Mouse (Mus musculus): ENCODE data around the gene Micall1.

Gene Micall1

GRCm38 (mm10) chr15:79108421-79109320 lies at the start of gene Micall1:
Gene Micall1 (plus strand): TSS chr15:79108898.
- DNase-seq, result peak; percentile 56

GRCm38 (mm10) chr15:79060887-79061565 lies 47.7 kb upstream of the Micall1 start:
- no peak for DNase-seq

DNA sequence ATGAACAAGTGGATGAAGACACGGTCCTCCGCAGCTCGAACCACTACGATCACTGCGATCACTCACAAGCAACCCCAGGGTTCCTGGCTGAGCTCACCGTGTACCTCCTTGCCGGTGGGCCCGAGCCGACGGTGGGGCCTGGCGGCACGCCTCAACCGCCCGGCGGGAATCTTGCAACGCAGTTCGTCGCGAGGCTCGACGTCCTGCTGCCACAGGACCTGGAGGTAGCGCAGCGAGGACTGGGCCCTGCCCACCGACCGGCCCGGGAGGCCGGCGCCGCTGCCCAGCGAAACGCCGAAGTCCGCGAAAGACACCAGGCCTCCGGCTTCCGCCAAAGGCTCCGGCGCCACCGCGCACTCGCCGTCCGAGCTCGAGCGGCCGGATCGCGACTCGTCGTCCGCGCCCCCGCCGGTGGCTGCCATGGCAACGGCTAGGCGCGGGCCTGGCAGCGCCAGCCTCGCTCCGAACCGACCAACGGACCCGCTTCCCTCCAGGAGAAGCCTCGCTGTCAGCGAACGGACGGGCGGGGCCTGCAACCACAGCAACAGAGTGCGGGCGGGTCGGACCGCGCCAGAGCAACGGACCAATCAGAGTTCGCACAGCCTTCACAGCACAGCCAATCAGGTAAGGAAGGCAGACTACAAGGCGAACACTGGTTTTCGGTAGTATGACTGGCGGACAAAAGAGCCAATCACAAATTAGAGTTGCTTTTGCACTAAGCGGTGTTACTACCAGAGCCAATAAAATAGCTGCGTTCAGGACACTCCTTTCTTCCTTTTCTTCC lies 46.1 kb upstream of the Micall1 start, which contains the start of gene Ankrd54:
TSS of gene Ankrd54 (minus strand) at position 518 of the 784 bp plus-strand sequence.
- DNase-seq, result peak; percentile 98

- DNase-seq, result no peak
These were observed 45.4 kb upstream of the Micall1 start for GRCm38 (mm10) chr15:79063160-79063740.

- DNase-seq, result no peak
These were observed 43.5 kb upstream of the Micall1 start for GRCm38 (mm10) chr15:79065086-79065770.

GRCm38 (mm10) chr15:79066276-79066675 lies 42.4 kb upstream of the Micall1 start:
- DNase-seq, result no peak

- no peak for DNase-seq
These were observed 41.1 kb upstream of the Micall1 start for GRCm38 (mm10) chr15:79067631-79068030.

DNA sequence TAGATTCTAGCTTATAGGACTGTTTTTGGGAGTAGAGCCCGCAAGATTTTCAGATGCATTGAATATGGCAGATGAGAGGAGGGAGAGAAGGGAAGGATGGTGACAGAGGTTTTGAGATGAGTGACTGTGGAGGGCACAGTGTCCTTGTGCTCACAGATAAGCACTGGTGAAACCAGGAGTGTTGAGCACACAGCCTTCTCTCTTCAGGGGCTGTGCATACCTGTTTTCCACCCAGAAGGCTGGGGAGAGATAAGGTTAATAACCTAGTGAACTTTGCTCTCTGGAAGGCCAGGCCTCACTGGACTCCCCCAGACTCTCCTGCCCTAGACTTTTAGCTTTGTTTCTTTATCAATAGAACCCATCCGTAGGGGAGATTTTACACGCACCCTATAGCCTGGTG lies 40.3 kb upstream of the Micall1 start:
- no peak for DNase-seq

DNA sequence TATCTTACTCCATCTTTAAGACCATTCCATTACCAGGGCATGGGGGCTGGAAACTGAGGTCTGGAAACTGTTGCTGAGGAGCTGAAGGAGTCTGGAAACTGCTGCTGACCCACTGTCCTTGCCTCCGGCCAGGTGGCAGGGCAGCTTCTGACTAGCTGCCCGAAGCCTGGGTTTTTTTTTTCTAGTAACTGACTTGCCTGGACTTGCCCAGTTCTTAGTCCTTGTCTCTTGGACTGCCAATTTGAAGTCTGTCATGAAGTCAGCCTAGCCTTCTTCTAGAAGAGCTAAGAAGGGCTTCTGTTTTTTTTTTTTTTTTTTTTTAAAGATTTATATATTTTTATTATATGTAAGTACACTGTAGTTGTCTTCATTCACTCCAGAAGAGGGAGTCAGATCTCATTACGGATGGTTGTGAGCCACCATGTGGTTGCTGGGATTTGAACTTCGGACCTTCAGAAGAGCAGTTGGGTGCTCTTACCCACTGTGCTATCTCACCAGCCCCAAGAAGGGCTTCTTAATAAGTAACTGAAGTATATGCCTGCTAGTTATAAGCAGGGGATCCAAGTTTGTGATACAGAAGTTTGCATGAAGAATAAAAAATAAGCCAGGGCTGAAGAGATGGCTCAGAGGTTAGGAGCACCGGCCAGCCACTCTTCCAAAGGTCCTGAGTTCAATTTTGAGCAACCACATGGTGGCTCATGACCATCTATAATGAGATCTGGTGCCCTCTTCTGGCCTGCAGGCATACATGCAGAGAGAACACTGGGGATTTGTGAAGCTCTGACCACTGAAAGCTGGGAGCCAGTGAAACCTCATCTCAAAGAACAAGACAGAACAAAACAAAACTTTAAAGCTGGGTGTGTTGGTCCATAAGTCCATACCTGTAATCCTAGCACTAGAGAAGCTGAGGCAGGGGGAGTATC lies 37.3 kb upstream of the Micall1 start:
- peak; percentile 36 for DNase-seq

GRCm38 (mm10) chr15:79073752-79074151 lies 34.9 kb upstream of the Micall1 start:
- DNase-seq, result no peak

GRCm38 (mm10) chr15:79074446-79074845 lies 34.3 kb upstream of the Micall1 start:
- no peak for DNase-seq

- peak; percentile 89 for DNase-seq
These were observed 33.7 kb upstream of the Micall1 start, which contains the start of gene Eif3l for GRCm38 (mm10) chr15:79074913-79075532. Gene Eif3l (plus strand): TSS chr15:79075179.

- no peak for DNase-seq
These were observed 32.9 kb upstream of the Micall1 start for GRCm38 (mm10) chr15:79075658-79076365.

DNA sequence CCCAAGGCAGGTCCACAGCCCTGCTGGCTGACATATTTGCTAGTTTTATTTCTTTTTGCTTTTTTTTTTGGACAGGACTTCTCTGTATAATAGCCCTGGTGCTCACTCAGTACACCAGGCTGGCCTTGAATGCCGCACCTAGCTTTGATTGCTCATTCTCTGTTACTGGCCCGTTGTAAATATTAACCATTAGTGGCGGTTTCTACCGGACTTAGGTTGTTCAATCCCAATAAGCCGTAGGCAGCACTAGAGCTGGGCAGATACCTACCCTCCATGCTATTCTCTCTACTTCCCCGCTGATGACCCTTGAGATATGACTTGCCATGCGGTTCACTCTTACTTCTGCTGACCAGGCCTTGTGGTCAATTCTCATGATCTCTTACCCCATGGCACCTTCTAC lies 29.1 kb upstream of the Micall1 start:
- DNase-seq, result no peak

DNA sequence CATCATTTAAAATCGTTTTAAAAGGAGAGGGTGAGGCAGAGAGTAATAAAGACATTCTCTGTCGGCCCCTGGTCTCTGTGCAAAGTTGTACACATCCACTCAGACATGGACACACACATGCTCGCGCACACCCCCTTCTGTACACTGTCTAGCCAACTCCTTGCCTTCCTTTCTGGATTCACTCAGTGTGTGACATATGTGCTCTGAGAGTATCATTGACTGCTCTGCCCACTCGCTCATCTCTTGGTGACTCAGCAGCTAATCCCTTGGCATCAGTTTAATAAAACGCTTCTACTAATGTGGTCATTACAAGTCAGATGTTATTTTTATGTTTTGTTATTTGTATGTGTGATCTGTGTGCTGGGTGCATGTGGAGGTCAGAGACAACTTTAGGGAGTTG lies 16.4 kb upstream of the Micall1 start:
- no peak for DNase-seq

GRCm38 (mm10) chr15:79093083-79093839 lies 15.4 kb upstream of the Micall1 start:
- DNase-seq, result no peak

- DNase-seq, result no peak
These were observed 13.2 kb upstream of the Micall1 start for GRCm38 (mm10) chr15:79095483-79095882.

DNA sequence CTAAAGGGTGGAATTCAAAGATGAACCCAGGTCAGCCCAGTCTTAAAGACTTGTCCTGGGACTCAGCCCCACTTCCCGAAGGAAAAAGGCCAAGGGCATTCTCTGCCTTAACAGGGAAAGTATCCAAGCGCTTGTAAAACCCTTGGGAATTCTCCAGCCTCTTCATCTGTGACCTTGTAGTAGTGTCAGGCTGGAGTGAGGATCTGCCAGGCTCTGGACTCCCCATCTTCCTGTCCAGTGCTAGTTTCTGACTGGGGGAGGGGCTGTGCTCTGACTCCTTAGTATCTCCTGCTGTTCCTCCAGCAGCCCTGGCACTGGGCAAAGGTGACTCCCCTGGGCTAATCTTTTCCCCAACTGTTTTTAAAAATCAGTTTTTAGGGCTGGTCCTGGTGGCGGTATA lies 12.1 kb upstream of the Micall1 start:
- no peak for DNase-seq

- DNase-seq, result no peak
These were observed 11.6 kb upstream of the Micall1 start for GRCm38 (mm10) chr15:79097135-79097534.
